Mouse (Mus musculus) midbrain, embryonic 16.5 days (tissue): ENCODE results near the gene Ksr1. TPM values are rescaled to one million over a fixed set of nuclear protein-coding genes. Genes with fewer than 3 reads are reported as not detected.
"Not testable (repeated sequence)": the region's sequence is repeated elsewhere in the genome, so short reads cannot be mapped to it uniquely, and the experiment has no call there.

Experiments used
- ATAC-seq: fragments of 200-750 bp; cut with Nextera tagmentation; 2 replicates; pipeline ENCODE4 v1.8.0; 2017; ENCODE audit warnings: moderate TSS enrichment
- H3K27ac ChIP-seq: fragments of 300-500 bp; sonication (generic); 2 replicates; pipeline ENCODE4 v1.5.1; 2014; ENCODE audit warnings: mild to moderate bottlenecking, low read length, mixed read lengths
- H3K27me3 ChIP-seq: fragments of 300-500 bp; sonication (generic); 2 replicates; pipeline ENCODE4 v1.6.1; 2014; ENCODE audit warnings: low read depth, low read length, mixed read lengths; ENCODE audit not compliant: control insufficient read depth, insufficient read depth
- H3K36me3 ChIP-seq: fragments of 300-500 bp; sonication (generic); 2 replicates; pipeline ENCODE4 v1.6.1; 2014; ENCODE audit warnings: mild to moderate bottlenecking, low read length, moderate library complexity, mixed read lengths; ENCODE audit not compliant: control insufficient read depth, insufficient read depth
- H3K4me1 ChIP-seq: fragments of 300-500 bp; sonication (generic); 2 replicates; pipeline ENCODE4 v1.6.1; 2014; ENCODE audit warnings: mild to moderate bottlenecking, low read length, mixed read lengths; ENCODE audit not compliant: control insufficient read depth, insufficient read depth
- H3K4me2 ChIP-seq: fragments of 300-500 bp; sonication (generic); 2 replicates; pipeline ENCODE4 v1.6.1; 2014; ENCODE audit warnings: mild to moderate bottlenecking, low read length, mixed read lengths
- H3K4me3 ChIP-seq: fragments of 300-500 bp; sonication (generic); 2 replicates; pipeline ENCODE4 v1.5.1; 2014; ENCODE audit warnings: low read depth, mild to moderate bottlenecking, low read length, moderate library complexity, mixed read lengths
- H3K9ac ChIP-seq: fragments of 300-500 bp; sonication (generic); 2 replicates; pipeline ENCODE4 v1.6.1; 2014; ENCODE audit warnings: low read depth, low read length, mixed read lengths
- H3K9me3 ChIP-seq: fragments of 300-500 bp; sonication (generic); replicated peaks from 2 replicates; pipeline ENCODE4 v1.6.1; 2014; ENCODE audit warnings: mild to moderate bottlenecking, low read length, mixed read lengths; ENCODE audit not compliant: control insufficient read depth, poor library complexity, severe bottlenecking
- WGBS: fragments of 180-500 bp; shearing (Covaris S2); extraction: QIAGEN DNeasy Blood & Tissue Kit; methylation state at CpG from one replicate; pipeline ENCODE4 v1.1.7; 2014; 5-methylcytosine and 5-hydroxymethylcytosine counted together
- polyA plus RNA-seq: library from polyadenylated mRNA; unstranded; fragments of >200 nt; fragmentation: Nextera tagmentation; extraction: Ambion mirVana; gene quantifications from 2 replicates; pipeline ENCODE4 v1.2.1, GENCODE M21; 2015

Ksr1 gene
- polyA plus RNA-seq, 1 experiment from 2014 or later, result 4.5 TPM

GRCm38 (mm10) chr11:79008007-79008775, 138.0 kb downstream of the Ksr1 start:
- Histone ChIP-seq H3K27me3 (no peaks in the 10 kb centered on the region), H3K27ac (no peak overlapping the region), H3K4me1 (no peaks in the 10 kb centered on the region), H3K36me3 (no peaks in the 10 kb centered on the region), H3K9ac (no peak overlapping the region), H3K9me3 (no peaks in the 10 kb centered on the region), H3K4me3 (no peak overlapping the region), H3K4me2 (no peak overlapping the region)
- WGBS, result 86% methylated on average over 6 of the region's 6 CpGs
- no peak for ATAC-seq

GRCm38 (mm10) chr11:79007356-79007755, 138.9 kb downstream of the Ksr1 start:
- not testable (repeated sequence) for H3K27me3 ChIP-seq, ATAC-seq, H3K9me3 ChIP-seq, H3K4me3 ChIP-seq, H3K4me1 ChIP-seq, H3K36me3 ChIP-seq, H3K9ac ChIP-seq, H3K4me2 ChIP-seq, H3K27ac ChIP-seq
- WGBS, result 100% methylated on average over 3 of the region's 3 CpGs

- Histone ChIP-seq H3K27me3 (no peaks in the 10 kb centered on the region), H3K36me3 (no peaks in the 10 kb centered on the region), H3K9me3 (no peaks in the 10 kb centered on the region), H3K4me3 (no peak overlapping the region), H3K27ac (no peak overlapping the region), H3K4me2 (no peak overlapping the region), H3K4me1 (no peaks in the 10 kb centered on the region), H3K9ac (no peak overlapping the region)
- 70% methylated on average over 5 of the region's 5 CpGs for WGBS
- ATAC-seq, result no peak
Measured at GRCm38 (mm10) chr11:79006417-79006816, 139.8 kb downstream of the Ksr1 start.

DNA sequence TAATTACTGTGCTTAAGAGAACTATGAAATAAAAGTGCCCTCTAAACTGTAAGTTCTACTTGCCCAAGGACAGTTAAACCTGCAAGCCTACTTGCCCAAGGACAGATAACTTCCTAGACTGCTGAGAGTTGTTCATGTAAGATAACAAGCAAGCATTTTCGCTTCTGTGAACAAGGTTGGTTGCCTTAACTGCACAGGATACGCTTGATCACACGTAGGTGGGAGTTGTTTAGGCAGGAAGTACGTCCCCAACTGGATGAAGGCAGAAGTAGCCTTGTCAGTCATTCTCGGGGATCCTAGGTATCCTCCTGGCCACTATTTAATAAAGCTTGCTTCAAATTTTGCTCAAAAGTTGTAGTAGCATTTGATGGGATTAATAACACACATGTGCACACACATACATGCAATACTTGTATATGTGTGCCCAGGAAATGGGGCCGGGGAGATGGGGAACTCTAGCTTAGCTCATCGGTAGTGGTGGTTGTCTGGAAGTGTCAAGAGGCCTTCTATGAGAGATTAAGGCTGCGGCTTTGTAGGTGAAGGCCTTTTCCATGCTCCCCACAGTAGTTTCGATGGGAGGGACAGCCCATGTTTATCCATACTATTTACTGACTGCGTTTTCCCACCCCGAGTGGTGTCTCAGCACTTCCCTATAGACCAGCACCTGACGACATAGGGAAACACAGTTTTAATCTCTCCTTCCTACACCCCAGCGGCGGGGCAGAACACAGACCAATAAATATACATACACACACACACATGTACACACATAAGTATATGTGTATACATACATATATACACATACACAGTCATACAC, 140.4 kb downstream of the Ksr1 start:
- Histone ChIP-seq H3K9me3 (no peaks in the 10 kb centered on the region), H3K36me3 (no peaks in the 10 kb centered on the region), H3K27ac (no peak overlapping the region), H3K4me1 (no peaks in the 10 kb centered on the region), H3K27me3 (no peaks in the 10 kb centered on the region), H3K4me2 (no peak overlapping the region), H3K4me3 (no peak overlapping the region), H3K9ac (no peak overlapping the region)
- no peak for ATAC-seq
- WGBS, result 88% methylated on average over 14 of the region's 14 CpGs

GRCm38 (mm10) chr11:79003769-79004638, 142.2 kb downstream of the Ksr1 start:
- no peak overlapping the region for H3K9ac ChIP-seq
- no peak overlapping the region for H3K4me3 ChIP-seq
- no peaks in the 10 kb centered on the region for H3K36me3 ChIP-seq
- no peak overlapping the region for H3K27ac ChIP-seq
- WGBS, result 87% methylated on average over 10 of the region's 10 CpGs
- no peak overlapping the region for H3K4me2 ChIP-seq
- H3K9me3 ChIP-seq, result no peaks in the 10 kb centered on the region
- ATAC-seq, result no peak
- H3K4me1 ChIP-seq, result no peaks in the 10 kb centered on the region
- no peaks in the 10 kb centered on the region for H3K27me3 ChIP-seq

GRCm38 (mm10) chr11:79003053-79003768, 143.0 kb downstream of the Ksr1 start:
- no peak overlapping the region for H3K4me2 ChIP-seq
- H3K9me3 ChIP-seq, result no peaks in the 10 kb centered on the region
- H3K36me3 ChIP-seq, result no peaks in the 10 kb centered on the region
- 79% methylated on average over 11 of the region's 11 CpGs for WGBS
- 0 out of 2 replicates have a peak overlapping the region, but pooled peaks have one; percentile 36 for H3K27ac ChIP-seq
- H3K4me1 ChIP-seq, result no peaks in the 10 kb centered on the region
- no peaks in the 10 kb centered on the region for H3K27me3 ChIP-seq
- no peak overlapping the region for H3K9ac ChIP-seq
- ATAC-seq, result no peak
- no peak overlapping the region for H3K4me3 ChIP-seq

DNA sequence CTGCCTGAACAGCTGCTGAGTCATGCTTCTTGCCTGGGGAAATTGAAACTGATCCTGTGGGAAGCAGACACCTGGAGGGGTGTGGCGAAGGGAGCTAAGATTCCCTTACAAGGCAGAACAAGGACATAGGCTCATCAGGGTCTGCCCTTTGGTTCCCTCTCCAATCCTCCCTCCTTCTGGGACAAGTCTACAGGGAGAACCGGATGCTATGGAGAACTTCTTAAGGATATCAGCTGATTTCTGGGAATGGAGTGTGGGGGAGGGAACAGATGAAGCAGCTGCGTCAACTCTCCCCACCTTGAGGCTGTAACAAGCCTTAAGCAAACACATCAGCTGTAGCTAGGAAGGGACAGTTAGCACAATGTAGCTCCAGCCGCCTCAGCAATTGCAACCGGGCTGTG, 143.7 kb downstream of the Ksr1 start:
- Histone ChIP-seq H3K9ac (no peak overlapping the region), H3K36me3 (no peaks in the 10 kb centered on the region), H3K4me2 (no peak overlapping the region), H3K4me3 (no peak overlapping the region), H3K9me3 (no peaks in the 10 kb centered on the region), H3K27ac (0 out of 2 replicates have a peak overlapping the region, but pooled peaks have one; percentile 36), H3K4me1 (no peaks in the 10 kb centered on the region), H3K27me3 (no peaks in the 10 kb centered on the region)
- WGBS, result 71% methylated on average over 5 of the region's 5 CpGs
- no peak for ATAC-seq

GRCm38 (mm10) chr11:79001871-79002270, 144.3 kb downstream of the Ksr1 start:
- no peaks in the 10 kb centered on the region for H3K36me3 ChIP-seq
- 0 out of 2 replicates have a peak, but pooled peaks cover 3% of the 10 kb centered on the region for H3K9me3 ChIP-seq
- ATAC-seq, result no peak
- H3K27ac ChIP-seq, result no peak overlapping the region
- H3K27me3 ChIP-seq, result no peaks in the 10 kb centered on the region
- no peaks in the 10 kb centered on the region for H3K4me1 ChIP-seq
- H3K9ac ChIP-seq, result no peak overlapping the region
- no peak overlapping the region for H3K4me2 ChIP-seq
- no peak overlapping the region for H3K4me3 ChIP-seq
- 69% methylated on average over 4 of the region's 4 CpGs for WGBS
